Mouse (Mus musculus) layer of hippocampus, postnatal 36 days (tissue): ENCODE results near the gene Gm28557. TPM values are rescaled to one million over a fixed set of nuclear protein-coding genes. Genes with fewer than 3 reads are reported as not detected.

Experiments
- total RNA-seq, 2 experiments: library from RNA; stranded (reverse); gene quantifications; 2 replicates each; pipeline ENCODE4 v1.2.3; 2021

Gm28557 gene
- total RNA-seq, 2 experiments from 2014 or later: 2.3 to 2.5 TPM

Other genes starting within 250 kb of the Gm28557 start
- gene Gm10767, start 203.7 kb downstream of the Gm28557 start, total RNA-seq: 1 to 10 TPM; 3.0 TPM
- gene Zfp712, start 47.4 kb downstream of the Gm28557 start, total RNA-seq: 1 to 10 TPM; 4.3 to 5.3 TPM
- 1 to 10 TPM; 2.5 to 2.8 TPM for gene Zfp708, start 10.6 kb downstream of the Gm28557 start, total RNA-seq
- under 1 TPM; 0.61 to 0.67 TPM for gene Rslcan18, start 7.7 kb upstream of the Gm28557 start, total RNA-seq
- 10 to 100 TPM; 10.8 to 13.4 TPM for gene Zfp759, start 13.1 kb upstream of the Gm28557 start, total RNA-seq
- gene Rsl1, start 64.6 kb upstream of the Gm28557 start, total RNA-seq: 1 to 10 TPM; 5.1 to 5.8 TPM
- 1 to 10 TPM; 3.0 to 3.5 TPM for gene Zfp455, start 85.9 kb upstream of the Gm28557 start, total RNA-seq
- gene Zfp458, start 169.9 kb upstream of the Gm28557 start, total RNA-seq: 10 to 100 TPM; 20.8 to 21.5 TPM
- gene Zfp457, start 197.9 kb upstream of the Gm28557 start, total RNA-seq: 1 to 10 TPM; 4.6 to 5.8 TPM
- gene Zfp595, start 224.0 kb upstream of the Gm28557 start, total RNA-seq: 1 to 10 TPM; 3.0 to 3.3 TPM